Mouse (Mus musculus): Measurements from ENCODE around the gene Wscd2.

The Wscd2 gene

DNA sequence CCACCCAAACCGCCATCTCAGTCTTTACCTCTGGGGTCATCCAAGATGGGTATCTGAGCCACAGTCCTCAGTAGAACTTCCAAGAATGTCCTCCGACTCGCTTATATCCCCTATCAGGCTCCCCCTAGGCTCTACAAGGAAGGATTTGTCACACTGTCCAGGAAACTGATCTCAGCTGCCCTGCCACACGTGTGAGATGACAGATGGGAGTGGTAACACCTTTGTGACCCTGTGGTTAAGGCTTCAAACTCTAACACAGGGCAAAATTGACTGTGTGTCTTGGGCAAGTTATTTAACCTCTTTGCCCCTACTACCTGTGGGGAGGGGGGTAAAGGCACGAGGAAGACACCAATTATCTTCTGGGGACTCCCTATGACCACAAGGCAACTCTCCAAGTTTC lies 149.0 kb downstream of the Wscd2 start:
- in situ Hi-C loops (cut with MboI, MseI): no loop called here

All from regulatory T cell (primary cell).